Mouse (Mus musculus): Measurements from ENCODE around the gene Pdzrn3. TPM values are rescaled to one million over a fixed set of nuclear protein-coding genes. Genes with fewer than 3 reads are reported as not detected.

Pdzrn3 gene
- total and polyA plus RNA-seq, 3 experiments = not detected

GRCm38 (mm10) chr6:101220307-101220706, 157.4 kb downstream of the Pdzrn3 start:
- Histone ChIP-seq H3K36me3 (replicated peaks in 1 of 2; ENCODE audit: control insufficient read depth in 1 of 2, insufficient read depth in 1 of 2, low read length in 1 of 2) (no peaks in the 10 kb centered on the region), H3K4me3 (replicated peaks in 1 of 3; ENCODE audit: low read depth in 2 of 3, low read length in 2 of 3, poor library complexity in 1 of 3) (no peak overlapping the region), H3K27me3 (replicated peaks) (no peaks in the 10 kb centered on the region), H3K4me2 (ENCODE audit: insufficient read depth, low read depth, poor library complexity, severe bottlenecking) (no peak overlapping the region), H3K79me2 (replicated peaks; ENCODE audit: control insufficient read depth, extremely low read depth, insufficient read depth, poor library complexity, severe bottlenecking) (no peaks in the 10 kb centered on the region), H3K4me1 (ENCODE audit: control insufficient read depth in 1 of 2, insufficient read depth in 2 of 2) (no peaks in the 10 kb centered on the region), H3K9ac (ENCODE audit: insufficient read depth, low read depth) (no peak overlapping the region), H3K9me3 (replicated peaks; ENCODE audit: low read length) (peaks cover 35% of the 10 kb centered on the region), H3K27ac (ENCODE audit: insufficient read depth, low read depth) (no peak overlapping the region)
- TF ChIP-seq ZMIZ1 (IDR thresholded peaks at IDR 0.05; ENCODE audit: low read depth, low read length) = no peak
- no peak for TF ChIP-seq HCFC1 (IDR thresholded peaks at IDR 0.05; ENCODE audit: low read depth, low read length)
- TF ChIP-seq CTCF (conservative IDR thresholded peaks at IDR 0.05 in 1 of 2, IDR thresholded peaks at IDR 0.05 in 1 of 2; ENCODE audit: low read depth in 2 of 2, low read length in 2 of 2) = no peak
- 0 out of 2 replicates have a peak, but pooled peaks have one; percentile 28 for TF ChIP-seq MAFK (IDR thresholded peaks at IDR 0.05; ENCODE audit: insufficient replicate concordance, low read length)
- no peak for TF ChIP-seq GABPA (IDR thresholded peaks at IDR 0.05; ENCODE audit: insufficient replicate concordance, low read depth, low read length)
- TF ChIP-seq PAX5 (IDR thresholded peaks at IDR 0.05; ENCODE audit: low read length) = no peak
- in situ Hi-C loops (cut with MboI; ENCODE audit: low pct_ligation_motif_present, low pct_unique_long_range_greater_than_20kb, low sequenced_read_pairs) = no loop called here
- dilution Hi-C loops (cut with MboI; ENCODE audit: extremely low pct_ligation_motif_present, extremely low pct_unique_long_range_greater_than_20kb, low sequenced_read_pairs) = no loop called here
- no peak for DNase-seq (ENCODE audit: extremely low read depth)

- Histone ChIP-seq H3K9ac (ENCODE audit: insufficient read depth, low read depth) (no peak overlapping the region), H3K27me3 (replicated peaks) (no peaks in the 10 kb centered on the region), H3K79me2 (replicated peaks; ENCODE audit: control insufficient read depth, extremely low read depth, insufficient read depth, poor library complexity, severe bottlenecking) (no peaks in the 10 kb centered on the region), H3K4me3 (replicated peaks in 1 of 3; ENCODE audit: low read depth in 2 of 3, low read length in 2 of 3, poor library complexity in 1 of 3) (no peak overlapping the region), H3K4me1 (ENCODE audit: control insufficient read depth in 1 of 2, insufficient read depth in 2 of 2) (no peaks in the 10 kb centered on the region), H3K36me3 (replicated peaks in 1 of 2; ENCODE audit: control insufficient read depth in 1 of 2, insufficient read depth in 1 of 2, low read length in 1 of 2) (no peaks in the 10 kb centered on the region), H3K27ac (ENCODE audit: insufficient read depth, low read depth) (no peak overlapping the region), H3K4me2 (ENCODE audit: insufficient read depth, low read depth, poor library complexity, severe bottlenecking) (no peak overlapping the region), H3K9me3 (replicated peaks; ENCODE audit: low read length) (peaks cover 37% of the 10 kb centered on the region)
- dilution Hi-C loops (cut with MboI; ENCODE audit: extremely low pct_ligation_motif_present, extremely low pct_unique_long_range_greater_than_20kb, low sequenced_read_pairs) (no loop called here), in situ Hi-C loops (cut with MboI; ENCODE audit: low pct_ligation_motif_present, low pct_unique_long_range_greater_than_20kb, low sequenced_read_pairs) (no loop called here)
- TF ChIP-seq USF1 (IDR thresholded peaks at IDR 0.05; ENCODE audit: low read depth, low read length) = no peak
- no peak for TF ChIP-seq PAX5 (IDR thresholded peaks at IDR 0.05; ENCODE audit: low read length)
- no peak for DNase-seq (ENCODE audit: extremely low read depth)
Observed at GRCm38 (mm10) chr6:101219004-101219403, 158.7 kb downstream of the Pdzrn3 start.

DNA sequence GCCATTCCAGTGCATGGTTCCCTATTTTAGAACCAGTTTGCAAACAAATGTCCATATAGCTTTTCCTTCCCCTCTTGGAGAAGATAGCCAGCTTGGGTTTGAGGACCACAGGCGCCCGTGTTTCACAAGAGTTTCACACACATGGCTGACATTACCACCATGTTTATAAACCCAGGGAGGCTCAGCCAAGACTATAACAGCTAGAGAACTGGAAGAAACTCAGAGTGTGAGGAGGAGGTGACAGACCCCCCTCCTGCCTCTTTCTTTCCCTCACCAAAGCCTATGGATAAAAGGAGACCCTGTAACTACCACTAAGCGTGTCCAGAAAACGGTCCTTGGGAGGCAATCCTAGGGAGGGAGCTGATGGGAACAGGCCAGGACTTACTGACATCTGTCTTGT, 159.5 kb downstream of the Pdzrn3 start:
- H3K27ac ChIP-seq (ENCODE audit: insufficient read depth, low read depth) = no peak overlapping the region
- DNase-seq (ENCODE audit: extremely low read depth) = no peak
- no peak overlapping the region for H3K4me2 ChIP-seq (ENCODE audit: insufficient read depth, low read depth, poor library complexity, severe bottlenecking)
- in situ Hi-C loops (cut with MboI; ENCODE audit: low pct_ligation_motif_present, low pct_unique_long_range_greater_than_20kb, low sequenced_read_pairs) = no loop called here
- no peaks in the 10 kb centered on the region for H3K36me3 ChIP-seq (replicated peaks in 1 of 2; ENCODE audit: control insufficient read depth in 1 of 2, insufficient read depth in 1 of 2, low read length in 1 of 2)
- no peak overlapping the region for H3K9ac ChIP-seq (ENCODE audit: insufficient read depth, low read depth)
- H3K27me3 ChIP-seq (replicated peaks) = no peaks in the 10 kb centered on the region
- peaks cover 35% of the 10 kb centered on the region for H3K9me3 ChIP-seq (replicated peaks; ENCODE audit: low read length)
- dilution Hi-C loops (cut with MboI; ENCODE audit: extremely low pct_ligation_motif_present, extremely low pct_unique_long_range_greater_than_20kb, low sequenced_read_pairs) = no loop called here
- H3K4me1 ChIP-seq (ENCODE audit: control insufficient read depth in 1 of 2, insufficient read depth in 2 of 2) = no peaks in the 10 kb centered on the region
- H3K4me3 ChIP-seq (replicated peaks in 1 of 3; ENCODE audit: low read depth in 2 of 3, low read length in 2 of 3, poor library complexity in 1 of 3) = no peak overlapping the region
- TF ChIP-seq CTCF (conservative IDR thresholded peaks at IDR 0.05 in 1 of 2, IDR thresholded peaks at IDR 0.05 in 1 of 2; ENCODE audit: low read depth in 2 of 2, low read length in 2 of 2) (no peak), SMC3 (IDR thresholded peaks at IDR 0.05; ENCODE audit: low read depth, low read length) (no peak)
- H3K79me2 ChIP-seq (replicated peaks; ENCODE audit: control insufficient read depth, extremely low read depth, insufficient read depth, poor library complexity, severe bottlenecking) = no peaks in the 10 kb centered on the region
